Comparison of ENCODE assay signal across 17 mouse cellular contexts in the genomic region with DNA sequence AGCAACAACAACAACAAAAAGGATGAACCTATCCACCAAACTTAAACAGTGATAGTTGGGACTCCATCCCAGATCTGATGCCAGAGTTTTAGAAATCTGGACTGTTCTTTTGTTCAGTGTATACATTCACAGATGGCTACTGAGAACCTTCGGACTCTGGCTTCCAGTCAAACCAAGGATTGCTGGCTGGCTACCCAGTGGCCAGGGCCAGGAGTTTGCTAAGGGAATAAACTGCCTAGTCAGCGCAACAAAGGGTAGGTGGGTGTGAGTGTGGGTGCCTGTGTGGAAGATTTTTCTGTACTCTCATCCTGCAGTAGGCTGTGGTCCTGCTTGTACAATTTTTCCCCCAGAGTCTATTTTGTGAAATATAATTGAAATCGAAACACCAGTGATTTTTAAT.
DNase-seq lines count a peak whose midpoint lies in the region; ATAC-seq lines count a peak whose summit lies in the region.
"Had no signal": no experiment of that assay in that cellular context is flagged by ENCODE, and none has a peak within 500 bp of the region (broad histone marks: within the 10 kb centered on the region; RNA-seq: fewer than 3 reads in every experiment).

No protein-coding gene starts in this region.

- no peaks in the 10 kb centered on the region for H3K36me3 ChIP-seq in heart, embryonic 12.5 days
- H3K36me3 ChIP-seq: embryonic facial prominence, embryonic 12.5 days; hindbrain, embryonic 15.5 days had no signal

- ATAC-seq in heart, embryonic 12.5 days (ENCODE audit: insufficient number of reproducible peaks, low FRiP score): no peak

- peak; percentile 4 to 12 for DNase-seq in cerebellum, adult 18-20 months
- no peak for DNase-seq in cerebellum, postnatal 4 days (ENCODE audit: low spot score in 2 of 2)
- peak; percentile 58 to 59 for DNase-seq in right cerebral cortex, adult 2 months (ENCODE audit: low spot score in 2 of 2)
- no peak for DNase-seq in right cerebral cortex, postnatal 14 days
- DNase-seq in layer of hippocampus, postnatal 36 days: peak; percentile 13 to 17
- no peak for DNase-seq in spleen, adult 12 weeks (ENCODE audit: low spot score)
- DNase-seq in kidney, postnatal 14 days: no peak
- DNase-seq: adrenal gland, postnatal 36 days; heart, adult 2 months; heart, postnatal 14 days; kidney, adult 18-20 months; lung, embryonic 14.5 days; thymus, postnatal 4 days had no signal

- H3K27me3 ChIP-seq in heart, embryonic 12.5 days (replicated peaks): no peaks in the 10 kb centered on the region
- H3K27me3 ChIP-seq: embryonic facial prominence, embryonic 12.5 days; hindbrain, embryonic 15.5 days had no signal

- no peaks in the 10 kb centered on the region for H3K9me3 ChIP-seq in heart, embryonic 12.5 days (replicated peaks)
- H3K9me3 ChIP-seq: embryonic facial prominence, embryonic 12.5 days; hindbrain, embryonic 15.5 days had no signal

- H3K4me3 ChIP-seq in heart, embryonic 12.5 days: no peak overlapping the region
- H3K4me3 ChIP-seq: embryonic facial prominence, embryonic 12.5 days; heart, adult 2 months; hindbrain, embryonic 15.5 days had no signal

- no peaks in the 10 kb centered on the region for H3K4me1 ChIP-seq in heart, embryonic 12.5 days (replicated peaks)
- H3K4me1 ChIP-seq: embryonic facial prominence, embryonic 12.5 days; hindbrain, embryonic 15.5 days had no signal

- WGBS in heart, embryonic 12.5 days: 79% methylated on average over 3 of the region's 3 CpGs

- no peak overlapping the region for H3K9ac ChIP-seq in heart, embryonic 12.5 days
- H3K9ac ChIP-seq: embryonic facial prominence, embryonic 12.5 days; hindbrain, embryonic 15.5 days; lung, embryonic 14.5 days had no signal

- no peak overlapping the region for H3K27ac ChIP-seq in heart, embryonic 12.5 days (ENCODE audit: poor library complexity, severe bottlenecking)
- H3K27ac ChIP-seq: embryonic facial prominence, embryonic 12.5 days; heart, adult 2 months; hindbrain, embryonic 15.5 days; stomach, postnatal 0 days had no signal

- H3K4me2 ChIP-seq in heart, embryonic 12.5 days: no peak overlapping the region
- H3K4me2 ChIP-seq: embryonic facial prominence, embryonic 12.5 days; hindbrain, embryonic 15.5 days; lung, embryonic 14.5 days had no signal

Comparison
In these comparisons a context has a peak if more than half of its experiments do, and no peak if none do; other contexts are left out.
1. DNase-seq: peak in cerebellum, adult 18-20 months (2 of 2), right cerebral cortex, adult 2 months (2 of 2) and layer of hippocampus, postnatal 36 days (2 of 2); none in cerebellum, postnatal 4 days (0 of 2), right cerebral cortex, postnatal 14 days (single experiment), spleen, adult 12 weeks (single experiment) and kidney, postnatal 14 days (single experiment).